In the genomic region with DNA sequence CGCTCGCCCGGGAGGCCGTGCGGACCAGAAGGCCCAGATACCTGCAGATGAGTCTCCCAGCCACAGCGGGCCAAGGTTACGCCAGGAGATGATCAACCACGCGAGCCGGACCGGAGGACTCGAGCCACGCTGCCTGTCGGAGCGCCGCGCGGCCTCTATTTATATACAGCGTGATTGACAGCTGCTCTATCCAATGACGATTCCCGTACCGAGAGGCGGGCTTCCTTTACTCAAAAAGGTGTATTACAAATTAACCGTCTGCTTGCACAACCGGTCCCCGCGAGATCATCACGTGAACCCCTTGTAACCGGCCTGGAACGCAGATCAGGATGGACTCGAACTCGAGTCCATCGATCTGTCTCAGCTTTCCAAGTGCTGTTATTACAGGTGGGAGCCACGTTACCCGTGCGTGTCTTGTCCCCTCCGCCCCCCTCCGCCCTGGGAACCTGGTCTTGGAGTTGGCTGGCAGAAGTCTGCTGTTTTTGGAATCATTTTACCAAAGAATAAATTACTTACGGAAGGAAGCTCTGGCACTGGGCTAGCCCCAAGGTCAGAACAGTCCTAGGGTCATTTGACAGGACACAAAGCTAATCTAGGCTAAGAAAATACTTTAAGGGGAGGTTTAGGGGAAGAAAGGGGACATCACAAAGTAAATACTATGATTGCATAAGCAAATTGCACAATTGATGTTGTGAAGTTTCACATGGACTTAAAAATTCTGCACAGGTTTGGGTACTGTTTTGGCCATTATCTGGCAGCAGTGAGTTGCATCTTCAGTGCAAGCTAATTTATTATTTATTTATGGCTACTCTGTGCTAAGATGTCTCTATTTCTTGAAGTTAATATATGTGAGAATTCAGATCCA, we compare ENCODE assay signal across 7 mouse cellular contexts. TPM values are rescaled to one million over a fixed set of nuclear protein-coding genes. Genes with fewer than 3 reads are reported as not detected.
DNase-seq lines count a peak whose midpoint lies in the region; ATAC-seq lines count a peak whose summit lies in the region.

A gene (minus strand): TSS at position 131 of the 865 bp plus-strand sequence.

- ATAC-seq in intestine, embryonic 16.5 days: peak; percentile 79
- ATAC-seq in midbrain, embryonic 11.5 days (ENCODE audit: low FRiP score): peak; percentile 90

- H3K36me3 ChIP-seq in intestine, embryonic 16.5 days (ENCODE audit: control insufficient read depth, insufficient read depth, low read length): peaks cover 13% of the 10 kb centered on the region
- H3K36me3 ChIP-seq in midbrain, embryonic 11.5 days (ENCODE audit: control insufficient read depth, insufficient read depth, low read length): 0 out of 2 replicates have a peak, but pooled peaks cover 3% of the 10 kb centered on the region

- H3K27me3 ChIP-seq in intestine, embryonic 16.5 days (replicated peaks; ENCODE audit: control insufficient read depth, insufficient read depth, low read length): no peaks in the 10 kb centered on the region
- no peaks in the 10 kb centered on the region for H3K27me3 ChIP-seq in midbrain, embryonic 11.5 days (ENCODE audit: control insufficient read depth, insufficient read depth, low read length)

- peaks cover 35% of the 10 kb centered on the region for H3K4me1 ChIP-seq in intestine, embryonic 16.5 days (ENCODE audit: control insufficient read depth, insufficient read depth, low read length)
- peaks cover 11% of the 10 kb centered on the region for H3K4me1 ChIP-seq in midbrain, embryonic 11.5 days (ENCODE audit: control insufficient read depth, insufficient read depth, low read length)

- peak within 1 kb of the TSS; percentile 94 for H3K27ac ChIP-seq in intestine, embryonic 16.5 days (ENCODE audit: low read length)
- H3K27ac ChIP-seq in midbrain, embryonic 11.5 days (ENCODE audit: low read depth, low read length): peak within 1 kb of the TSS; percentile 50

- peak within 1 kb of the TSS; percentile 99 for H3K9ac ChIP-seq in intestine, embryonic 16.5 days (ENCODE audit: low read depth, low read length)
- H3K9ac ChIP-seq in midbrain, embryonic 11.5 days (ENCODE audit: low read length): peak within 1 kb of the TSS; percentile 89

- 0 out of 2 replicates have a peak, but pooled peaks cover 4% of the 10 kb centered on the region for H3K9me3 ChIP-seq in intestine, embryonic 16.5 days (ENCODE audit: control insufficient read depth, low read length)
- no peaks in the 10 kb centered on the region for H3K9me3 ChIP-seq in midbrain, embryonic 11.5 days (ENCODE audit: control insufficient read depth, low read length)

- intact Hi-C loops in left cerebral cortex, postnatal 36 days (cut with DNase I): no loop called here

- H3K4me2 ChIP-seq in intestine, embryonic 16.5 days (ENCODE audit: low read depth, low read length): peak within 1 kb of the TSS; percentile 81
- H3K4me2 ChIP-seq in midbrain, embryonic 11.5 days: peak within 1 kb of the TSS; percentile 97

- peak within 1 kb of the TSS; percentile 64 for H3K4me3 ChIP-seq in intestine, embryonic 16.5 days (ENCODE audit: low read length)
- peak within 1 kb of the TSS; percentile 82 for H3K4me3 ChIP-seq in midbrain, embryonic 11.5 days (ENCODE audit: low read depth, low read length)

- WGBS in intestine, embryonic 16.5 days: 2% methylated on average over 39 of the region's 39 CpGs
- 3% methylated on average over 39 of the region's 39 CpGs for WGBS in midbrain, embryonic 11.5 days

- DNase-seq in adrenal gland, adult 8-10 months: peak; percentile 92
- DNase-seq in embryo, embryonic 9.5 days (ENCODE audit: extremely low spot score): peak; percentile 94
- DNase-seq in gastrocnemius, postnatal 4 days (ENCODE audit: low spot score in 2 of 2): peak; percentile 75 to 91
- peak; percentile 91 to 94 for DNase-seq in left cerebral cortex, postnatal 36 days (ENCODE audit: low spot score in 2 of 2)
- peak; percentile 99 for DNase-seq in midbrain, embryonic 11.5 days (ENCODE audit: low spot score, missing footprints)
- peak; percentile 95 for DNase-seq in skeletal muscle tissue, adult 2 months (ENCODE audit: low read depth, low spot score)

RNA-seq across cellular contexts. Expression of the gene that starts here (rescaled TPM):
- 100 to 1,000 TPM in 1 of 4 experiments, 10 to 100 TPM in 3; 44.5 to 105 (median 76.5) TPM for total RNA-seq in adrenal gland, adult 8-10 months (2022)
- total RNA-seq in gastrocnemius, postnatal 4 days (2021): 10 to 100 TPM; 22.1 to 23.7 TPM
- polyA plus RNA-seq in intestine, embryonic 16.5 days (2015; fragmentation: Nextera tagmentation; extraction: Ambion mirVana): 187 and 224 TPM in 2 replicates
- 10 to 100 TPM; 38.4 to 43.1 TPM for total RNA-seq in left cerebral cortex, postnatal 36 days (2021)
- 79.0 and 84.5 TPM in 2 replicates for polyA plus RNA-seq in midbrain, embryonic 11.5 days (2014; fragmentation: Nextera tagmentation; extraction: Ambion mirVana)

Comparison
In these comparisons a context has a peak if more than half of its experiments do, and no peak if none do; other contexts are left out.
1. Peak in every context shown above with its lines: DNase-seq, ATAC-seq, H3K4me3 ChIP-seq and H3K27ac ChIP-seq.